Mouse (Mus musculus) erythroid progenitor cell, adult 5-6 weeks (primary cell): ENCODE data around the gene Gcnt3. TPM values are rescaled to one million over a fixed set of nuclear protein-coding genes. Genes with fewer than 3 reads are reported as not detected.

Experiments used
- ATAC-seq: replicated peaks from 2 replicates; pipeline ENCODE4 v1.8.0; 2016; ENCODE audit warnings: moderate number of reproducible peaks, mild to moderate bottlenecking, moderate TSS enrichment, inconsistent platforms; ENCODE audit not compliant: poor library complexity, low FRiP score, severe bottlenecking
- total RNA-seq, 2 experiments: library from RNA; stranded (forward) in 1 of 2; stranded (reverse) in 1 of 2; fragments of 150-400 nt in 1 of 2; fragments of 186-747, 209-891 nt in 1 of 2; gene quantifications; 2 replicates each; pipeline versions ENCODE4 v1.2.3 to v1.2.4; 2015 to 2017; ENCODE audit warnings: low replicate concordance in 2 of 2

Gcnt3 gene
- total RNA-seq, 2 experiments from 2014 or later, result not detected

GRCm38 (mm10) chr9:70010781-70011473, 27.0 kb downstream of the Gcnt3 start:
- ATAC-seq, result no peak

- ATAC-seq, result no peak
Measured at GRCm38 (mm10) chr9:70009754-70010304, 28.1 kb downstream of the Gcnt3 start.

- ATAC-seq, result no peak
Measured at GRCm38 (mm10) chr9:70007506-70008248, 30.2 kb downstream of the Gcnt3 start.

GRCm38 (mm10) chr9:70006984-70007383, 30.9 kb downstream of the Gcnt3 start:
- ATAC-seq, result no peak

GRCm38 (mm10) chr9:70003516-70003915, 34.4 kb downstream of the Gcnt3 start:
- no peak for ATAC-seq

- ATAC-seq, result no peak
Measured at GRCm38 (mm10) chr9:69999318-69999717, 38.6 kb downstream of the Gcnt3 start.

GRCm38 (mm10) chr9:69994547-69994946, 43.3 kb downstream of the Gcnt3 start:
- ATAC-seq, result no peak

- no peak for ATAC-seq
Measured at GRCm38 (mm10) chr9:69993479-69993878, 44.4 kb downstream of the Gcnt3 start.

- no peak for ATAC-seq
Measured at GRCm38 (mm10) chr9:69992841-69993277, 45.0 kb downstream of the Gcnt3 start.

- ATAC-seq, result no peak
Measured at GRCm38 (mm10) chr9:69990346-69990745, 47.5 kb downstream of the Gcnt3 start.

GRCm38 (mm10) chr9:69989303-69990121, 48.4 kb downstream of the Gcnt3 start, which contains the start of gene Bnip2:
TSS of gene Bnip2 (plus strand) at chr9:69989466.
- ATAC-seq, result peak; percentile 95

GRCm38 (mm10) chr9:69988706-69989302, 49.1 kb downstream of the Gcnt3 start:
- ATAC-seq, result peak; percentile 41

GRCm38 (mm10) chr9:69987579-69987978, 50.3 kb downstream of the Gcnt3 start:
- ATAC-seq, result no peak

- ATAC-seq, result no peak
Measured at GRCm38 (mm10) chr9:69986571-69986970, 51.3 kb downstream of the Gcnt3 start.

GRCm38 (mm10) chr9:69986063-69986462, 51.8 kb downstream of the Gcnt3 start:
- no peak for ATAC-seq

- ATAC-seq, result no peak
Measured at GRCm38 (mm10) chr9:69985526-69985925, 52.4 kb downstream of the Gcnt3 start.
